ENCODE assay signal across 9 mouse cellular contexts in the genomic region with DNA sequence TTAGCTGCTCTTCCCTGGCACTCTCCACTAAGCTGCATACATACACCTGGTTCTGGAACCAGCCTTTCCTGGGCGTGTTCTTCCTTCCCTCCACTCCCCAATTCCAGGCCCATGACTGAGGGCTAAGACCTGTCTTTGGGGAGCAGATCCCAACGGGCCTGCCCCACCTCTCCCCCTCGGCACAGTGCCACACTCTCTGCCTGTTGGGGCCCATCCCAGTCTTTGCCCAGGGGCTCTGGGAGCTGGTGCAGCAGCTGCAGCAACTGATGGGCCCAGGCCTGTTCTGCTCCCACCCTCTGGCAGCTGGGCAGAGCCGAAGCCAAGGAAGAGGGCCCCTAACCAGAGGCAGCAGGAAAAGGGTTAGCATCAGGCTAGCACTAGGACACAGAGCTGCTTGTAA. TPM values are rescaled to one million over a fixed set of nuclear protein-coding genes. Genes with fewer than 3 reads are reported as not detected.
A peak's percentile ranks its signal among the peaks of the same experiment; 100 is the strongest.
DNase-seq lines count a peak whose midpoint lies in the region; ATAC-seq and TF ChIP-seq lines count a peak whose summit lies in the region.
"Had no signal": no experiment of that assay in that cellular context is flagged by ENCODE, and none has a peak within 500 bp of the region (broad histone marks: within the 10 kb centered on the region; RNA-seq: fewer than 3 reads in every experiment).

No protein-coding gene starts in this region.

- no peak for ATAC-seq in hindbrain, embryonic 11.5 days (ENCODE audit: low FRiP score)
- no peak for ATAC-seq in liver, postnatal 0 days
- no peak for ATAC-seq in cerebellum, adult (ENCODE audit: insufficient number of reproducible peaks, low FRiP score, low TSS enrichment)
- no peak for ATAC-seq in CD4-positive, CD25-positive, alpha-beta regulatory T cell, adult 4 months

- H3K27ac ChIP-seq in ES-E14 (ENCODE audit: insufficient read depth, low read depth, low read length, poor library complexity, severe bottlenecking) = peak overlapping the region; percentile 99
- H3K27ac ChIP-seq in hindbrain, embryonic 11.5 days (ENCODE audit: low read depth, low read length) = no peak overlapping the region
- H3K27ac ChIP-seq in liver, postnatal 0 days (ENCODE audit: low read depth) = no peak overlapping the region

- in situ Hi-C loops in ES-E14 (cut with MboI; ENCODE audit: low sequenced_read_pairs in 2 of 2, unreplicated experiment in 2 of 2) = no loop called here

- peaks cover 61% of the 10 kb centered on the region for H3K36me3 ChIP-seq in ES-E14 (ENCODE audit: control insufficient read depth, insufficient read depth, low read length, poor library complexity, severe bottlenecking)
- peaks cover 2% of the 10 kb centered on the region; the same call in 1 of the 2 replicates for H3K36me3 ChIP-seq in hindbrain, embryonic 11.5 days (ENCODE audit: control insufficient read depth, insufficient read depth, low read length)
- H3K36me3 ChIP-seq in liver, postnatal 0 days (replicated peaks; ENCODE audit: insufficient read depth, low read length) = no peaks in the 10 kb centered on the region; the same call in 1 of the 2 replicates

- peak overlapping the region; percentile 83 for H3K4me2 ChIP-seq in hindbrain, embryonic 11.5 days (replicated peaks; ENCODE audit: low read depth, low read length)
- 0 out of 2 replicates have a peak overlapping the region, but pooled peaks have one; percentile 97 for H3K4me2 ChIP-seq in liver, postnatal 0 days (ENCODE audit: low read depth, low read length)

- 0 out of 2 replicates have a peak, but pooled peaks cover 2% of the 10 kb centered on the region for H3K27me3 ChIP-seq in hindbrain, embryonic 11.5 days (ENCODE audit: control insufficient read depth, insufficient read depth, low read length)
- H3K27me3 ChIP-seq in liver, postnatal 0 days (ENCODE audit: insufficient read depth, low read length) = peaks cover 41% of the 10 kb centered on the region

- no peak for TF ChIP-seq CTCF in liver, postnatal 0 days (IDR thresholded peaks at IDR 0.05; ENCODE audit: low read depth)

- H3K9me3 ChIP-seq in ES-E14 (ENCODE audit: control insufficient read depth, insufficient read depth, low read depth, low read length) = no peaks in the 10 kb centered on the region
- no peaks in the 10 kb centered on the region for H3K9me3 ChIP-seq in hindbrain, embryonic 11.5 days (ENCODE audit: control insufficient read depth, low read length)
- H3K9me3 ChIP-seq in liver, postnatal 0 days (ENCODE audit: low read length) = no peaks in the 10 kb centered on the region

- WGBS in hindbrain, embryonic 11.5 days = 18% methylated on average over 4 of the region's 4 CpGs
- 55% methylated on average over 4 of the region's 4 CpGs for WGBS in liver, postnatal 0 days (ENCODE audit: insufficient replicate concordance)

- TF ChIP-seq EP300 in liver, postnatal 0 days (IDR thresholded peaks at IDR 0.05; ENCODE audit: low read depth) = no peak

- H3K4me3 ChIP-seq in ES-E14 (ENCODE audit: insufficient read depth in 1 of 2, low read depth in 1 of 2, low read length in 2 of 2, poor library complexity in 1 of 2, severe bottlenecking in 1 of 2) = peak overlapping the region; percentile 68 to 85
- peak overlapping the region; percentile 83 for H3K4me3 ChIP-seq in hindbrain, embryonic 11.5 days (ENCODE audit: low read depth, low read length)
- H3K4me3 ChIP-seq in liver, postnatal 0 days (ENCODE audit: low read depth, low read length) = no peak overlapping the region
- H3K4me3 ChIP-seq: erythroblast, embryonic 14.5 days had no signal

- H3K9ac ChIP-seq in ES-E14 (ENCODE audit: insufficient read depth, low read depth, low read length, poor library complexity, severe bottlenecking) = peak overlapping the region; percentile 96
- H3K9ac ChIP-seq in hindbrain, embryonic 11.5 days (ENCODE audit: low read depth, low read length) = peak overlapping the region; percentile 52; the same call in 1 of the 2 replicates
- peak overlapping the region; percentile 12; the same call in 1 of the 2 replicates for H3K9ac ChIP-seq in liver, postnatal 0 days (replicated peaks)

- peaks cover 5 to 24% of the 10 kb centered on the region in 2 experiments for H3K4me1 ChIP-seq in ES-E14 (ENCODE audit: control insufficient read depth in 2 of 2, insufficient read depth in 2 of 2, low read length in 2 of 2, poor library complexity in 1 of 2)
- peaks cover 26% of the 10 kb centered on the region for H3K4me1 ChIP-seq in hindbrain, embryonic 11.5 days (replicated peaks; ENCODE audit: control insufficient read depth, insufficient read depth, low read length)
- H3K4me1 ChIP-seq in liver, postnatal 0 days (ENCODE audit: insufficient read depth) = peaks cover 48% of the 10 kb centered on the region

- DNase-seq in embryo, embryonic 11 days = peak; percentile 26
- no peak for DNase-seq in embryo, embryonic 9.5 days (ENCODE audit: extremely low spot score)
- DNase-seq in ES-E14 (ENCODE audit: low read depth, low spot score) (no peak), adipocyte (ENCODE audit: low spot score) (no peak)
- DNase-seq in hindbrain, embryonic 11.5 days (ENCODE audit: low spot score) = peak; percentile 44
- DNase-seq in liver, postnatal 0 days = no peak

TF ChIP-seq in ES-E14, 5 proteins besides CTCF, POLR2A, EP300 and RAD21:
- no peak for TF ChIP-seq MAFK (IDR thresholded peaks at IDR 0.05; ENCODE audit: insufficient read depth, low read depth, low read length)

RNA-seq across cellular contexts. Expression of a gene that starts 3.1 kb away (rescaled TPM):
- 65.1 and 94.1 TPM in 2 replicates for total RNA-seq in ES-E14 (2012; rRNA removed)
- 23.2 and 29.4 TPM in 2 replicates for polyA plus RNA-seq in hindbrain, embryonic 11.5 days (2014; fragmentation: Nextera tagmentation; extraction: Ambion mirVana)
- 6.6 and 11.1 TPM in 2 replicates for polyA plus RNA-seq in liver, postnatal 0 days (2015; fragmentation: Nextera tagmentation; extraction: Ambion mirVana)
- polyA plus RNA-seq in CD4-positive, CD25-positive, alpha-beta regulatory T cell, adult 4 months (2017; shearing (Covaris generic)) = not detected
- polyA plus RNA-seq: erythroblast, embryonic 14.5 days had no signal

RNA-seq across cellular contexts. Expression of a gene that starts 19.8 kb away (rescaled TPM):
- total RNA-seq in ES-E14 (2012; rRNA removed) = 24.5 and 40.3 TPM in 2 replicates
- 34.8 and 35.7 TPM in 2 replicates for polyA plus RNA-seq in hindbrain, embryonic 11.5 days (2014; fragmentation: Nextera tagmentation; extraction: Ambion mirVana)
- 33.2 and 35.1 TPM in 2 replicates for polyA plus RNA-seq in liver, postnatal 0 days (2015; fragmentation: Nextera tagmentation; extraction: Ambion mirVana)
- polyA plus RNA-seq in CD4-positive, CD25-positive, alpha-beta regulatory T cell, adult 4 months (2017; shearing (Covaris generic)) = 10 to 100 TPM; 21.0 to 28.8 TPM

RNA-seq across cellular contexts. Expression of a gene that starts 31.5 kb away (rescaled TPM):
- total RNA-seq in ES-E14 (2012; rRNA removed) = 4.8 and 6.4 TPM in 2 replicates
- 6.2 and 6.9 TPM in 2 replicates for polyA plus RNA-seq in hindbrain, embryonic 11.5 days (2014; fragmentation: Nextera tagmentation; extraction: Ambion mirVana)
- 1.2 and 1.4 TPM in 2 replicates for polyA plus RNA-seq in liver, postnatal 0 days (2015; fragmentation: Nextera tagmentation; extraction: Ambion mirVana)
- 1 to 10 TPM; 3.7 to 6.9 TPM for polyA plus RNA-seq in CD4-positive, CD25-positive, alpha-beta regulatory T cell, adult 4 months (2017; shearing (Covaris generic))

RNA-seq across cellular contexts. Expression of a gene that starts 43.6 kb away (rescaled TPM):
- 202 and 317 TPM in 2 replicates for total RNA-seq in ES-E14 (2012; rRNA removed)
- polyA plus RNA-seq in hindbrain, embryonic 11.5 days (2014; fragmentation: Nextera tagmentation; extraction: Ambion mirVana) = 439 and 455 TPM in 2 replicates
- polyA plus RNA-seq in liver, postnatal 0 days (2015; fragmentation: Nextera tagmentation; extraction: Ambion mirVana) = 148 and 157 TPM in 2 replicates
- polyA plus RNA-seq in CD4-positive, CD25-positive, alpha-beta regulatory T cell, adult 4 months (2017; shearing (Covaris generic)) = 100 to 1,000 TPM; 154 to 163 TPM

RNA-seq across cellular contexts. Expression of a gene that starts 47.0 kb away (rescaled TPM):
- 0.11 TPM in 1 of 2 replicates, not detected in the other for total RNA-seq in ES-E14 (2012; rRNA removed)
- polyA plus RNA-seq in hindbrain, embryonic 11.5 days (2014; fragmentation: Nextera tagmentation; extraction: Ambion mirVana) = not detected in 2 replicates
- not detected in 2 replicates for polyA plus RNA-seq in liver, postnatal 0 days (2015; fragmentation: Nextera tagmentation; extraction: Ambion mirVana)
- polyA plus RNA-seq in CD4-positive, CD25-positive, alpha-beta regulatory T cell, adult 4 months (2017; shearing (Covaris generic)) = not detected
- polyA plus RNA-seq: erythroblast, embryonic 14.5 days had no signal

Comparison
In these comparisons a context has a peak if more than half of its experiments do, and no peak if none do; other contexts are left out.
1. DNase-seq: peak in embryo, embryonic 11 days (single experiment) and hindbrain, embryonic 11.5 days (single experiment); none in embryo, embryonic 9.5 days (single experiment), ES-E14 (single experiment), liver, postnatal 0 days (single experiment) and adipocyte (single experiment).
2. H3K9ac ChIP-seq: peak in every context shown above with its lines; median percentile 96 in ES-E14; 52 in hindbrain, embryonic 11.5 days; 12 in liver, postnatal 0 days.